Mouse (Mus musculus): ENCODE results near the gene Paqr5.

- TF ChIP-seq CTCF (IDR thresholded peaks at IDR 0.05; ENCODE audit: low read depth, low read length) (no peak), POLR2A (IDR thresholded peaks at IDR 0.05; ENCODE audit: insufficient read depth, low read length) (no peak)
Measured at GRCm38 (mm10) chr9:61960753-61961152, 65.9 kb downstream of the Paqr5 start.

Measured in ES-Bruce4 (cell line).